Mouse (Mus musculus) ES-Bruce4 (cell line): ENCODE measurements around the gene Exoc4.

ENCODE experiments used
- CTCF ChIP-seq: IDR thresholded peaks from one replicate; pipeline ENCODE4 v1.8.1; 2011; ENCODE audit warnings: low read depth, low read length
- EP300 ChIP-seq: IDR thresholded peaks from 2 replicates; pipeline ENCODE4 v1.6.1; 2011; ENCODE audit warnings: low read depth, low read length; ENCODE audit not compliant: insufficient read depth
- POLR2A ChIP-seq: IDR thresholded peaks from one replicate; pipeline ENCODE4 v1.8.1; 2011; ENCODE audit warnings: low read length; ENCODE audit not compliant: insufficient read depth

- no peak for TF ChIP-seq EP300
- no peak for TF ChIP-seq CTCF
- no peak for TF ChIP-seq POLR2A
These were observed 152.3 kb downstream of the Exoc4 start for GRCm38 (mm10) chr6:33401161-33401560.
